Mouse (Mus musculus) heart, embryonic 14.5 days (tissue): ENCODE measurements around the gene Aox2. TPM values are rescaled to one million over a fixed set of nuclear protein-coding genes. Genes with fewer than 3 reads are reported as not detected.

Experiments used
- ATAC-seq: fragments of 200-750 bp; cut with Nextera tagmentation; 2 replicates; pipeline ENCODE4 v1.8.0; 2017; ENCODE audit warnings: low read depth, moderate TSS enrichment; ENCODE audit not compliant: insufficient number of reproducible peaks, insufficient read depth, low FRiP score
- H3K27ac ChIP-seq, 2 experiments: fragments of 200-500 bp in 1 of 2; fragments of 300-500 bp in 1 of 2; sonication (generic) in 1 of 2; replicated peaks in 1 of 2; 2 replicates each; pipeline ENCODE4 v1.5.1; 2012 to 2014; ENCODE audit warnings: low read depth in 2 of 2, low read length in 2 of 2, control low read depth in 1 of 2, mild to moderate bottlenecking in 1 of 2, mixed read lengths in 1 of 2; ENCODE audit not compliant: control insufficient read depth in 1 of 2, insufficient read depth in 1 of 2
- H3K27me3 ChIP-seq: fragments of 300-500 bp; sonication (generic); 2 replicates; pipeline ENCODE4 v1.6.1; 2014; ENCODE audit warnings: mild to moderate bottlenecking, low read length, control low read depth; ENCODE audit not compliant: control insufficient read depth, insufficient read depth
- H3K36me3 ChIP-seq: fragments of 300-500 bp; sonication (generic); 2 replicates; pipeline ENCODE4 v1.6.1; 2014; ENCODE audit warnings: mild to moderate bottlenecking, control low read depth, low read length, mixed read lengths; ENCODE audit not compliant: control insufficient read depth, insufficient read depth
- H3K4me1 ChIP-seq, 2 experiments: fragments of 200-500 bp in 1 of 2; fragments of 300-500 bp in 1 of 2; sonication (generic) in 1 of 2; 2 replicates each; pipeline ENCODE4 v1.6.1; 2012 to 2014; ENCODE audit warnings: low read length in 2 of 2, control low read depth in 1 of 2, mixed read lengths in 1 of 2; ENCODE audit not compliant: control insufficient read depth in 2 of 2, insufficient read depth in 2 of 2
- H3K4me2 ChIP-seq: fragments of 300-500 bp; sonication (generic); 2 replicates; pipeline ENCODE4 v1.6.1; 2014; ENCODE audit warnings: mild to moderate bottlenecking, low read length
- H3K4me3 ChIP-seq, 2 experiments: fragments of 200-500 bp in 1 of 2; fragments of 300-500 bp in 1 of 2; sonication (generic) in 1 of 2; 2 replicates each; pipeline ENCODE4 v1.5.1; 2012 to 2014; ENCODE audit warnings: low read length in 2 of 2, mild to moderate bottlenecking in 2 of 2, control low read depth in 1 of 2, low read depth in 1 of 2, moderate library complexity in 1 of 2; ENCODE audit not compliant: control insufficient read depth in 1 of 2, insufficient read depth in 1 of 2
- H3K9ac ChIP-seq: fragments of 300-500 bp; sonication (generic); 2 replicates; pipeline ENCODE4 v1.6.1; 2014; ENCODE audit warnings: mild to moderate bottlenecking, low read length
- H3K9me3 ChIP-seq: fragments of 300-500 bp; sonication (generic); 2 replicates; pipeline ENCODE4 v1.6.1; 2016; ENCODE audit warnings: low read length, control low read depth; ENCODE audit not compliant: control insufficient read depth
- WGBS: fragments of 180-500 bp; shearing (Covaris S2); extraction: QIAGEN DNeasy Blood & Tissue Kit; methylation state at CpG from one replicate; pipeline ENCODE4 v1.1.7; 2014; 5-methylcytosine and 5-hydroxymethylcytosine counted together
- polyA plus RNA-seq: library from polyadenylated mRNA; unstranded; fragments of >200 nt; fragmentation: Nextera tagmentation; extraction: Ambion mirVana; gene quantifications from 2 replicates; pipeline ENCODE4 v1.2.1, GENCODE M21; 2014

The Aox2 gene
- polyA plus RNA-seq, 1 experiment from 2014 or later: not detected

GRCm38 (mm10) chr1:58301073-58301472, 22.9 kb downstream of the Aox2 start:
- Histone ChIP-seq H3K36me3 (no peaks in the 10 kb centered on the region), H3K9ac (no peak overlapping the region), H3K27me3 (no peaks in the 10 kb centered on the region), H3K9me3 (no peaks in the 10 kb centered on the region), H3K4me1 (peaks cover 0 to 4% of the 10 kb centered on the region in 2 experiments; a peak in 1 of 4 replicates), H3K4me3 (no peak overlapping the region), H3K4me2 (no peak overlapping the region), H3K27ac (no peak overlapping the region)
- 89% methylated on average over 7 of the region's 7 CpGs for WGBS
- no peak for ATAC-seq

- H3K36me3 ChIP-seq: no peaks in the 10 kb centered on the region
- ATAC-seq: no peak
- no peaks in the 10 kb centered on the region for H3K9me3 ChIP-seq
- no peak overlapping the region for H3K4me3 ChIP-seq
- no peak overlapping the region for H3K4me2 ChIP-seq
- H3K27ac ChIP-seq: no peak overlapping the region
- H3K27me3 ChIP-seq: no peaks in the 10 kb centered on the region
- WGBS: 71% methylated on average over 6 of the region's 6 CpGs
- peaks cover 0 to 4% of the 10 kb centered on the region in 2 experiments; a peak in 1 of 4 replicates for H3K4me1 ChIP-seq
- no peak overlapping the region for H3K9ac ChIP-seq
Measured at GRCm38 (mm10) chr1:58302015-58302414, 23.9 kb downstream of the Aox2 start.

- H3K36me3 ChIP-seq: no peaks in the 10 kb centered on the region
Measured at GRCm38 (mm10) chr1:58303009-58303408, 24.9 kb downstream of the Aox2 start.

GRCm38 (mm10) chr1:58303726-58304125, 25.6 kb downstream of the Aox2 start:
- Histone ChIP-seq H3K4me2 (no peak overlapping the region), H3K27ac (no peak overlapping the region)

More at GRCm38 (mm10) chr1:58303009-58303408, 24.9 kb downstream of the Aox2 start:
- no peaks in the 10 kb centered on the region for H3K9me3 ChIP-seq
- no peak overlapping the region for H3K9ac ChIP-seq
- no peak overlapping the region for H3K4me3 ChIP-seq
- no peak for ATAC-seq
- H3K4me1 ChIP-seq: peaks cover 0 to 4% of the 10 kb centered on the region in 2 experiments; a peak in 1 of 4 replicates
- 50% methylated on average over 6 of the region's 6 CpGs for WGBS
- H3K4me2 ChIP-seq: no peak overlapping the region
- H3K27ac ChIP-seq: no peak overlapping the region
- no peaks in the 10 kb centered on the region for H3K27me3 ChIP-seq

GRCm38 (mm10) chr1:58304296-58304695, 26.2 kb downstream of the Aox2 start:
- no peak overlapping the region for H3K4me2 ChIP-seq
- WGBS: 66% methylated on average over 12 of the region's 12 CpGs
- H3K9ac ChIP-seq: no peak overlapping the region
- H3K27ac ChIP-seq: no peak overlapping the region
- H3K4me1 ChIP-seq: peaks cover 0 to 4% of the 10 kb centered on the region in 2 experiments; a peak in 1 of 4 replicates
- no peaks in the 10 kb centered on the region for H3K9me3 ChIP-seq
- H3K27me3 ChIP-seq: no peaks in the 10 kb centered on the region
- H3K36me3 ChIP-seq: no peaks in the 10 kb centered on the region
- no peak overlapping the region for H3K4me3 ChIP-seq
- no peak for ATAC-seq

More at GRCm38 (mm10) chr1:58303726-58304125, 25.6 kb downstream of the Aox2 start:
- H3K27me3 ChIP-seq: no peaks in the 10 kb centered on the region
- H3K9me3 ChIP-seq: no peaks in the 10 kb centered on the region
- peaks cover 0 to 4% of the 10 kb centered on the region in 2 experiments; a peak in 1 of 4 replicates for H3K4me1 ChIP-seq
- no peaks in the 10 kb centered on the region for H3K36me3 ChIP-seq
- H3K9ac ChIP-seq: no peak overlapping the region
- H3K4me3 ChIP-seq: no peak overlapping the region
- no peak for ATAC-seq
- 82% methylated on average over 4 of the region's 4 CpGs for WGBS

- Histone ChIP-seq H3K4me3 (no peak overlapping the region), H3K4me2 (no peak overlapping the region), H3K4me1 (peaks cover 3 to 4% of the 10 kb centered on the region in 2 experiments; a peak in 2 of 4 replicates), H3K9me3 (no peaks in the 10 kb centered on the region), H3K9ac (no peak overlapping the region), H3K27ac (no peak overlapping the region), H3K27me3 (no peaks in the 10 kb centered on the region), H3K36me3 (no peaks in the 10 kb centered on the region)
- WGBS: 71% methylated on average over 8 of the region's 8 CpGs
- ATAC-seq: no peak
Measured at GRCm38 (mm10) chr1:58307181-58307580, 29.1 kb downstream of the Aox2 start.

- 84% methylated on average over 8 of the region's 8 CpGs for WGBS
- Histone ChIP-seq H3K4me2 (no peak overlapping the region), H3K9me3 (no peaks in the 10 kb centered on the region), H3K27ac (no peak overlapping the region), H3K4me1 (peaks cover 3% of the 10 kb centered on the region in 2 experiments; a peak in 2 of 4 replicates), H3K27me3 (no peaks in the 10 kb centered on the region), H3K36me3 (no peaks in the 10 kb centered on the region), H3K4me3 (no peak overlapping the region), H3K9ac (no peak overlapping the region)
- ATAC-seq: no peak
Measured at GRCm38 (mm10) chr1:58308594-58308993, 30.5 kb downstream of the Aox2 start.

GRCm38 (mm10) chr1:58309853-58310252, 31.7 kb downstream of the Aox2 start:
- H3K36me3 ChIP-seq: no peaks in the 10 kb centered on the region
- no peaks in the 10 kb centered on the region for H3K9me3 ChIP-seq
- H3K9ac ChIP-seq: no peak overlapping the region
- no peak overlapping the region for H3K27ac ChIP-seq
- H3K4me1 ChIP-seq: peaks cover 0 to 3% of the 10 kb centered on the region in 2 experiments; a peak in 2 of 4 replicates
- no peaks in the 10 kb centered on the region for H3K27me3 ChIP-seq
- WGBS: 31% methylated on average over 4 of the region's 4 CpGs
- H3K4me2 ChIP-seq: no peak overlapping the region
- no peak overlapping the region for H3K4me3 ChIP-seq
- ATAC-seq: no peak
